Mouse (Mus musculus) bone marrow macrophage, adult 2 months (primary cell): ENCODE measurements at regions not wholly inside any gene's neighbourhood (a gene's known extent, or its start where the extent isn't known, plus 50 kb on each side); places are given as distances from the start of the nearest gene placed in this dataset.

ENCODE experiments used
- CTCF ChIP-seq: IDR thresholded peaks from 2 replicates; pipeline ENCODE4 v1.5.1; 2012; ENCODE audit warnings: low read depth, mild to moderate bottlenecking, low read length, moderate library complexity
- POLR2A ChIP-seq: IDR thresholded peaks from 2 replicates; pipeline ENCODE4 v1.6.1; 2012; ENCODE audit warnings: mild to moderate bottlenecking, low read depth, low read length, borderline replicate concordance

- no peak for TF ChIP-seq CTCF
- no peak for TF ChIP-seq POLR2A
Measured at GRCm38 (mm10) chr3:105169117-105169516, 102.5 kb downstream of the 4930564D02Rik start.
